In genomic region chr11:120228911-120229437, GRCm38 (mm10) we compare ENCODE assay signal across 8 mouse cellular contexts. TPM values are rescaled to one million over a fixed set of nuclear protein-coding genes. Genes with fewer than 3 reads are reported as not detected.
DNase-seq lines count a peak whose midpoint lies in the region; ATAC-seq and TF ChIP-seq lines count a peak whose summit lies in the region.

No protein-coding gene starts in this region.

- TF ChIP-seq POLR2A in embryonic fibroblast, embryonic 13.5 days (IDR thresholded peaks at IDR 0.05; ENCODE audit: low read depth, low read length) = no peak

- peak overlapping the region; percentile 69 for H3K9ac ChIP-seq in kidney, embryonic 16.5 days (replicated peaks; ENCODE audit: low read length)
- H3K9ac ChIP-seq in midbrain, postnatal 0 days (replicated peaks; ENCODE audit: low read length, poor library complexity, severe bottlenecking) = peak overlapping the region; percentile 100

- no peak for ATAC-seq in kidney, embryonic 16.5 days (ENCODE audit: low FRiP score, low TSS enrichment)
- ATAC-seq in midbrain, postnatal 0 days (ENCODE audit: low FRiP score) = no peak
- ATAC-seq in megakaryocyte-erythroid progenitor cell, adult 5-6 weeks (replicated peaks; ENCODE audit: low FRiP score, low TSS enrichment, poor library complexity, severe bottlenecking) = no peak

- no peak for TF ChIP-seq CTCF in embryonic fibroblast, embryonic 13.5 days (IDR thresholded peaks at IDR 0.05; ENCODE audit: borderline replicate concordance, insufficient read depth, low read length)
- TF ChIP-seq CTCF in midbrain, postnatal 0 days (IDR thresholded peaks at IDR 0.05) = peak; percentile 33

- no peaks in the 10 kb centered on the region for H3K9me3 ChIP-seq in kidney, embryonic 16.5 days (ENCODE audit: low read length)
- H3K9me3 ChIP-seq in midbrain, postnatal 0 days (ENCODE audit: low read length) = no peaks in the 10 kb centered on the region

- no peaks in the 10 kb centered on the region for H3K36me3 ChIP-seq in kidney, embryonic 16.5 days (ENCODE audit: insufficient read depth, low read length)
- H3K36me3 ChIP-seq in midbrain, postnatal 0 days (ENCODE audit: insufficient read depth, low read length) = no peaks in the 10 kb centered on the region

- H3K27me3 ChIP-seq in kidney, embryonic 16.5 days (ENCODE audit: insufficient read depth, low read length) = no peaks in the 10 kb centered on the region
- H3K27me3 ChIP-seq in midbrain, postnatal 0 days (ENCODE audit: insufficient read depth, low read length) = no peaks in the 10 kb centered on the region

- H3K4me1 ChIP-seq in embryonic fibroblast, embryonic 13.5 days (ENCODE audit: control insufficient read depth, insufficient read depth, low read length) = peaks cover 13% of the 10 kb centered on the region; the same call in 1 of the 2 replicates
- H3K4me1 ChIP-seq in kidney, embryonic 16.5 days (ENCODE audit: insufficient read depth, low read length) = peaks cover 66% of the 10 kb centered on the region
- peaks cover 56% of the 10 kb centered on the region for H3K4me1 ChIP-seq in midbrain, postnatal 0 days (ENCODE audit: insufficient read depth, low read length)

- H3K27ac ChIP-seq in embryonic fibroblast, embryonic 13.5 days (ENCODE audit: insufficient read depth, low read length) = peak overlapping the region; percentile 95
- peak overlapping the region; percentile 95 for H3K27ac ChIP-seq in kidney, embryonic 16.5 days (ENCODE audit: low read length)
- H3K27ac ChIP-seq in midbrain, postnatal 0 days (ENCODE audit: low read depth, low read length) = peak overlapping the region; percentile 13; the same call in 1 of the 2 replicates

- 9% methylated on average over 7 of the region's 7 CpGs for WGBS in kidney, embryonic 16.5 days
- WGBS in midbrain, postnatal 0 days = 26% methylated on average over 7 of the region's 7 CpGs

- no peak overlapping the region for H3K4me3 ChIP-seq in embryonic fibroblast, embryonic 13.5 days (ENCODE audit: insufficient read depth, low read length)
- H3K4me3 ChIP-seq in kidney, embryonic 16.5 days (ENCODE audit: low read length) = peak overlapping the region; percentile 96
- peak overlapping the region; percentile 97; the same call in 1 of the 2 replicates for H3K4me3 ChIP-seq in midbrain, postnatal 0 days (ENCODE audit: low read depth, low read length)

- DNase-seq in adrenal gland, postnatal 14 days = peak; percentile 7
- no peak for DNase-seq in adrenal gland, adult 2 months
- peak; percentile 39 for DNase-seq in 3T3-L1 (ENCODE audit: low read depth, low spot score)
- DNase-seq in midbrain, postnatal 0 days (ENCODE audit: low spot score) = peak; percentile 54
- no peak for DNase-seq in left cerebral cortex, adult 9 months (ENCODE audit: low spot score in 2 of 2)

- H3K4me2 ChIP-seq in kidney, embryonic 16.5 days (replicated peaks; ENCODE audit: low read depth, low read length) = peak overlapping the region; percentile 88
- H3K4me2 ChIP-seq in midbrain, postnatal 0 days (ENCODE audit: low read depth, low read length, poor library complexity, severe bottlenecking) = peak overlapping the region; percentile 78

RNA-seq across cellular contexts. Expression of gene Bahcc1, which starts 3.8 kb away (rescaled TPM):
- total RNA-seq in adrenal gland, postnatal 14 days (2021) = 12.4 and 17.2 TPM in 2 replicates
- total RNA-seq in adrenal gland, adult 2 months (2021) = 10 to 100 TPM in 1 of 2 experiments, 1 to 10 TPM in 1; 9.2 to 21.9 TPM
- polyA plus RNA-seq in adrenal gland, adult 2 months (2012; rRNA removed) = 17.9 and 19.5 TPM in 2 replicates
- polyA plus RNA-seq in embryonic fibroblast, embryonic 13.5 days (2011; ENCODE audit: insufficient read length, low read depth, missing spikeins) = 17.9 and 18.6 TPM in 2 replicates
- 13.2 and 14.2 TPM in 2 replicates for polyA plus RNA-seq in kidney, embryonic 16.5 days (2015; fragmentation: Nextera tagmentation; extraction: Ambion mirVana)
- 39.9 and 49.8 TPM in 2 replicates for total RNA-seq in midbrain, postnatal 0 days (2014; rRNA removed)
- polyA plus RNA-seq in midbrain, postnatal 0 days (2015; fragmentation: Nextera tagmentation; extraction: Ambion mirVana) = 5.9 and 9.5 TPM in 2 replicates
- 25.6 and 30.1 TPM in 2 replicates for total RNA-seq in megakaryocyte-erythroid progenitor cell, adult 5-6 weeks (2014; fragmentation: Nextera tagmentation)
- 6.7 and 7.0 TPM in 2 replicates for total RNA-seq in megakaryocyte-erythroid progenitor cell, adult 5-6 weeks (2017)

Comparison
In these comparisons a context has a peak if more than half of its experiments do, and no peak if none do; other contexts are left out.
1. DNase-seq: peak in adrenal gland, postnatal 14 days (single experiment), 3T3-L1 (single experiment) and midbrain, postnatal 0 days (single experiment); none in adrenal gland, adult 2 months (single experiment) and left cerebral cortex, adult 9 months (0 of 2).
2. H3K27ac ChIP-seq: peak in every context shown above with its lines; median percentile 95 in embryonic fibroblast, embryonic 13.5 days; 95 in kidney, embryonic 16.5 days; 13 in midbrain, postnatal 0 days.